10 mouse cellular contexts compared by ENCODE assay signal in the genomic region with DNA sequence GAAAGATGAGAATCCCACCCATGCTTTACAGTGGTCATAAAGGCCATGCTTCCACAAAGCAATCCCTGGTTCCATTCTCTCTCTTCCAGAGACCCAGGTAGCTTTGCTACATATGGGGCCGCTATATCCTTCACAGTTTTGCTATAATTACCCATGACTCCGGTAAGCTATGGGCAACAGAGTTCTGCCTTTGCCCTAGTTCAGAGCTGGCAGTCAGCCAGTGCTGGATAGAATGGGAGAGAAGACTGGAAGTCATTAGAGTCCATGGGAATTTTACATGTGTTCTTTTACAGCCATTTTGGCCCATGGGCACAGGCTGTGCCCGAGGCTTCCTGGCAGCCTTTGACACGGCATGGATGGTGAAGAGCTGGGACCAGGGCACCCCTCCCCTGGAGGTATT.
DNase-seq lines count a peak whose midpoint lies in the region; TF ChIP-seq lines count a peak whose summit lies in the region.
"Had no signal": no experiment of that assay in that cellular context is flagged by ENCODE, and none has a peak within 500 bp of the region (broad histone marks: within the 10 kb centered on the region; RNA-seq: fewer than 3 reads in every experiment).

No protein-coding gene starts in this region.

- DNase-seq in adrenal gland, postnatal 25 days: peak; percentile 53
- no peak for DNase-seq in adrenal gland, adult 18-20 months (ENCODE audit: low spot score in 2 of 2)
- DNase-seq in left cerebral cortex, adult 2 months (ENCODE audit: extremely low spot score in 1 of 2, low spot score in 2 of 2): no peak
- DNase-seq in left cerebral cortex, adult 11 months (ENCODE audit: low spot score): no peak
- peak; percentile 76 for DNase-seq in cerebellum, adult 9-10 months
- peak; percentile 42 for DNase-seq in kidney, adult 9 months
- DNase-seq in frontal cortex, postnatal 36 days (ENCODE audit: low spot score in 2 of 2): no peak
- no peak for DNase-seq in right cerebral cortex, postnatal 14 days

- peak overlapping the region; percentile 44 for H3K27ac ChIP-seq in left cerebral cortex, adult 2 months
- H3K27ac ChIP-seq: liver, embryonic 15.5 days; midbrain, embryonic 15.5 days had no signal

- intact Hi-C loops in left cerebral cortex, adult 2 months (cut with DNase I): no loop called here

- H3K4me3 ChIP-seq in left cerebral cortex, adult 2 months: no peak overlapping the region
- H3K4me3 ChIP-seq: liver, embryonic 15.5 days; midbrain, embryonic 15.5 days had no signal

- no peak for TF ChIP-seq CTCF in left cerebral cortex, adult 2 months (IDR thresholded peaks at IDR 0.05)

Comparison
In these comparisons a context has a peak if more than half of its experiments do, and no peak if none do; other contexts are left out.
1. DNase-seq: peak in adrenal gland, postnatal 25 days (single experiment), cerebellum, adult 9-10 months (single experiment) and kidney, adult 9 months (single experiment); none in adrenal gland, adult 18-20 months (0 of 2), left cerebral cortex, adult 2 months (0 of 2), left cerebral cortex, adult 11 months (single experiment), frontal cortex, postnatal 36 days (0 of 2) and right cerebral cortex, postnatal 14 days (single experiment).